Mouse (Mus musculus): ENCODE data around the gene Gm8104.
"Not testable (repeated sequence)": the region's sequence is repeated elsewhere in the genome, so short reads cannot be mapped to it uniquely, and the experiment has no call there.

The Gm8104 gene
- long read RNA-seq, experiment 1 = 0 reads
- long read RNA-seq, experiment 2 = 0 reads

DNA sequence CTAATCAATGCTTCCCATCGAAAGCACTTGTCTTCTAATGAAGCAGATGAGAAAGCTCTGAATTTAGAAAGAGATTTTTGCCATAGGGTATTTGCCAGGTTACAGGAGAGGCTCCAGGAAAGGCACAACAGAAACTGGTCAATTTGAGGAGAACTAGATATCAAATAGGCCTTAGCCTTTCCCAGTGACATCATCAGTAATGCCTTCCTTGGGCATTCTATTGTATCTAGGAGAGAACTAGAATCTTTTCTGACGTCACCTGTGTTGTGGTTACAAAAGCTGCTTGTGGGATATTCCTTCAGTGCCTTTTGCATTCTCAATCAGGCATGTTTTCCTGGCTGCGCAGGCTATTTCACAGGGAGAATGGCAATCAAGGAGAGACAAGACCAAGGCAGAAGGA lies at the start of gene Gm8104:
TSS of gene Gm8104 (plus strand) at position 301 of the 400 bp plus-strand sequence.
- intact Hi-C loops (cut with DNase I) = not testable (repeated sequence)

DNA sequence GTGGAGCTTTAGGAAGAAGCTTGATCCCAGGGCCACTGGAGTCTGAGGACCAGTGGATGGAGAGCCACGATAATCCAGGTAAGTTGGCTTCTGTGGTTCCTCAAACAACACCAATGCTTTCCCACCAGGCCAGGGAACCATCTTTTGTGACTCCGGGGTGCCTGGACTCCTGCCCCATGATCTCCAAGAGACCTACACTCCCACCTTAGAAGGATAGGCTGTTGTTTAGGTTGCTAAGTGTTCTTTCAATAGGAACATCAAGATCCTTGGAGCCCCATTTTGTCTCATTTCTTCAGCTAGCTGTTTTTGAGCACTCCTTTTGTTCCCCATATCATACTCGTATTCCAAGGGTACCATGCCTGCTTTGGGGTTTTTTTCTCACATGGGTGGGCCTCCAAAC lies 42.3 kb upstream of the Gm8104 start:
- intact Hi-C loops (cut with DNase I) = not testable (repeated sequence)

DNA sequence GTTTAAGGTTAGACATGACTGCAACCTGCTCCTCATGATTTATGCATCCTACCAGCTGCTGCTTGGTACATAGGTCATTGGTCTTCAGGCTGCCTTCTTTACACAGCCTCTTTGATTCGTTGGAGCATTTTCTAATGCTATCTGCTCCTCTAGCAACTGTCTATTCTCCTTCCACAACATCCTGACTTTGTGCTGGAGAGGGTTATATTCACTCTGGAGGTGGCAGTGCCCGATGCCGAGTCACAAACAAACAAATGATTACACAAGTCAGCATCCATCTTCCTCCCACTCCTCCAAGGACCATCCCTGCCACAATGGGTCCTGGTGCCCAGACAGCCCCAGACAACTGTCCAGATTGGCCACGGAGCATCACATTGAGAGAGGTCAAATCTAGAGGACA lies 40.2 kb upstream of the Gm8104 start:
- intact Hi-C loops (cut with DNase I) = not testable (repeated sequence)

DNA sequence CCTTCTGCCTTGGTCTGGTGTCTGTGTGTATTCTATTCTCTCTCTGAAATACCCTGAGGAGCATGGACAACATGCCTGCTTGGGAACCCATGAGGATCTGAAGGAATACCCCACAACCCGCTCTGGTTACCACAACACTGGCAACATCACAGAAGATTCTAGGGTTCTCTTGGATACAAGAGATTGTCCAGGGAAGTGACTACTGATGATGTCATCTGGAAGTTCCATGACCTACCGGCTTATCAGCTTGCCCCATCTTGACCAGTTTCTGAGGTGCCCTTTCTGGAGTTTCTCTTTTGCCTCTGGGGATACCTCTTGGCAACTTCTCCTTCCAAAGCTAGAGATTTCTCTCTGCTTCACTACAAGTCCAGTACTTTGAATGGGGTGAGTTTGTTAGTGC lies 23.9 kb upstream of the Gm8104 start, which contains the start of gene Gm8094:
TSS of gene Gm8094 (minus strand) at position 101 of the 400 bp plus-strand sequence.
- intact Hi-C loops (cut with DNase I) = not testable (repeated sequence)

DNA sequence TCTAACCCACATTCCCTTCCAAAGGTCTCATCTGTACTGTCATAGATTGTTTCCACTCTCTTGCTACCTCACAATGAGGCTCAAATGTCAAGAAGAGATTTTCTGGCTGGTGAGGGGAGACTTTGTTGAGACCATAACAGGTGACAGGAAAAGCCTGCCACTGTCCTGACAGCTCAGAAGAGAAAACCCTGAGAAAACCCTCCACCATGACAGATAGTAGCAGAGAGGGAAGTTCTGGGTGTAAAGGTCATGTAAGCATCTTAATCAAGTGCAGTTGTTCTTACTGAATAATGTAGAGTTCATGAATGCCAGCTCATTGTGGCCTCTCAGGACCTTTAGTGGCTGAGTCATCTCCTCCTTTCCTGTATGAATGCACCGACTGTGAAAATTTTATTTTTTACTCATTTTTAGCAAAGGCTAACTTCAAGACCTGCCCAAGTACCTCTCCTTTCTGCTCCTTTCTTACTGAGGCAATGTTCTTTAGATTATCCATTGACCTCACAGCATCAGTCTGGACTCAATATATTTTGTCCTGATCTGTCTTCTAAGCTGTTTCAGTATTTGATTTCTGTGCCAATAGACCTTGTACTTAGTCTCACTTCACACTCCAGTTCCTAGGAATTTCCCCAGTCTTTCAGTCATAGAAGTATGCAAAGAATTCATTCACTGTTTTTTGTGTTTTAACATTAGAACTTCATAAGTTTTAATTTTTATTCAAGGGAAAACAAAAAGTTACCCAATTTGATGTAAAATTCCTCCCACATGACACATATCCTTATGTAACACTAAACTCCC lies 15.3 kb upstream of the Gm8104 start:
- intact Hi-C loops (cut with DNase I) = not testable (repeated sequence)

DNA sequence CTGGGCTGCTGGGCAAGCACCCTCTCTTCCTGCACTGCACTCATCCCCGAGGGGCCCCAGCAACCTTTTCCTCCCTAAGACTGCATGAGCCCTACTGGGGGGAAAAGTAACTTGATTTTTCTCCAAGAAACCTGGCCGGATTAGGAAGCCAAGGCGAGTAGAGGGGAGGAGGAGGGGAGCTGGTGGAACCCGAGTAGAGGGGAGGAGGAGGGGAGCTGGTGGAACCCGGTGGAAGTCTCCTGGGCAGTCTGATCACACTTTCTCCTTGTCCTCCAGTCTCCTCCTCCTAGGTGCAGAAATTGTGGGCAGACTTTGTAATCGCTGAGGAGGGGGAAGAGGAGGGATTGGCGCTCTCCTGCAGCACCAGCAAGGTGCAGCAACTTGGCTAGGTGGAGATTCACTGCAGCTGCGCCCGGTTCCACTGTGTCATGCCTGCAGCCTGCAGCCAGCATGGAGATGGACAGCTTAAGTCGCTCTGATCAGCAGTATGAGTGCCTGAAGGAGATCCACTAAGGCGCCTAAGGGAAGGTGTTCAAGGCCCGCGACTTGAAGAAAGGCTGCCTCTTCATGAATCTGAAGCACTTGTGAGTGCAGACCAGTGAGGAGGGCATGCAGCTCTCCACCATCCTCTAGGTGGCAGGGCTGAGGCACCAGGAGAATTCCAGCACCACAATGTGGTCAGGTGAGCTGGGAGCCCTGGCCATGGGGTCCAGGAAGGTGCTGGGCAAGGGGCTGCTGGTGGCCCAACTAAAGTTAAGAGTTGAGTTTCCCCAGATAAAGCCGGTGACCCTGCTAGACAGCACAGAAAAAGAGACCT lies 11.1 kb upstream of the Gm8104 start:
- intact Hi-C loops (cut with DNase I) = not testable (repeated sequence)

DNA sequence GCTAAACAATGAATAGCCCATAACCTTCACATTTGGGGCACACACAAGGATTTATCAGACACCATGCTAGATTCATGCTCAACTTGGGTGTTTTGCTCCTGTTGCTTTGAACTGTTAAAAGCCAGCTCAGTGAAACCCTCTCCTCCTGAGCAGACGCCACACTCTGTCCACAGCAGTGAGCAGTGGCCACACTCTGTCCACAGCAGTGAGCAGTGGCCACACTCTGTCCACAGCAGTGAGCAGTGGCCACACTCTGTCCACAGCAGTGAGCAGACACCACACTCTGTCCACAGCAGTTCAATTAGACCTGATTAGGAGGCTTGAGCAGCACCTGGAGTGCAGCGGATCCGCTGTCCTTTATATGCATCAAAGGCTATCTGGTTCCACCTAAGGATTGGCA lies 19.3 kb downstream of the Gm8104 start:
- intact Hi-C loops (cut with DNase I) = not testable (repeated sequence)

DNA sequence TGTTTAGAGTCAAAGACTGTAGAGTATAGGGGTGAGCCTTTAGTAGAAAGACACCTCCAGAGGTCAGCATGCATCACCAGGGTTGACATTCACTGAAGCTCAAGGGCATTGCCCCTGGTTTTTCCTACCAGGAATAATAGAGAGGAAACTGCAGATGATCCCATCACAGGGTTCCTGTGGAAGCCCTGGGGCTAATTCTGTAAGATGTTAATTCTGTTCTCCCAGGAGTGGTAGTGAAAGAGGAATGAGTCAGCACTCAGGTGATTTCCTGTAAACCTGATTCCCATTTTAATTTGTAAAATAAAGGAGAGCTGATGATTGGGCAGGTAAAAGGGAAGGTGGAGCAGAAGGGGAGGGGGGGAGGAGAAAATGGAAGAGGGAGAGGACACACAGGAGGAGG lies 25.9 kb downstream of the Gm8104 start:
- intact Hi-C loops (cut with DNase I) = not testable (repeated sequence)

All from adrenal gland (tissue).